Mouse (Mus musculus) splenic B cell, adult 2 months (primary cell): ENCODE data around the gene Sun5.

Experiments
- DNase-seq: peaks from one replicate; pipeline ENCODE4 v3.0.0-alpha.2; 2011; ENCODE audit warnings: low read depth, low spot score
- H3K27me3 ChIP-seq: 2 replicates; pipeline ENCODE4 v1.6.1; 2012; ENCODE audit warnings: mild to moderate bottlenecking, low read length, moderate library complexity, mixed read lengths; ENCODE audit not compliant: control insufficient read depth, poor library complexity, insufficient read depth, severe bottlenecking
- H3K36me3 ChIP-seq: 2 replicates; pipeline ENCODE4 v1.6.1; 2012; ENCODE audit warnings: mild to moderate bottlenecking, low read length, moderate library complexity, mixed read lengths; ENCODE audit not compliant: control insufficient read depth, poor library complexity, insufficient read depth, severe bottlenecking

Sun5 gene

GRCm38 (mm10) chr2:153870984-153871383 is at the start of gene Sun5:
Gene Sun5, minus strand, starts transcription at chr2:153871084.
- no peaks in the 10 kb centered on the region for H3K36me3 ChIP-seq
- no peaks in the 10 kb centered on the region for H3K27me3 ChIP-seq
- no peak for DNase-seq

GRCm38 (mm10) chr2:153917930-153918329 is 47.0 kb upstream of the Sun5 start, which contains the start of gene Bpifb3:
Gene Bpifb3, plus strand, starts transcription at chr2:153918230.
- H3K27me3 ChIP-seq: no peaks in the 10 kb centered on the region
- no peaks in the 10 kb centered on the region for H3K36me3 ChIP-seq
- DNase-seq: no peak

GRCm38 (mm10) chr2:153914151-153914550 is 43.3 kb upstream of the Sun5 start:
- Histone ChIP-seq H3K27me3 (no peaks in the 10 kb centered on the region), H3K36me3 (no peaks in the 10 kb centered on the region)
- DNase-seq: no peak

GRCm38 (mm10) chr2:153906626-153907025 is 35.7 kb upstream of the Sun5 start:
- no peak for DNase-seq
- Histone ChIP-seq H3K27me3 (no peaks in the 10 kb centered on the region), H3K36me3 (no peaks in the 10 kb centered on the region)

- H3K36me3 ChIP-seq: no peaks in the 10 kb centered on the region
These were observed 31.8 kb upstream of the Sun5 start for GRCm38 (mm10) chr2:153902726-153903125.

GRCm38 (mm10) chr2:153900088-153900487 is 29.2 kb upstream of the Sun5 start, which contains the start of gene Bpifb6:
Gene Bpifb6, plus strand, starts transcription at chr2:153900388.
- Histone ChIP-seq H3K27me3 (no peaks in the 10 kb centered on the region), H3K36me3 (no peaks in the 10 kb centered on the region)
- DNase-seq: no peak

More at GRCm38 (mm10) chr2:153902726-153903125, 31.8 kb upstream of the Sun5 start:
- no peaks in the 10 kb centered on the region for H3K27me3 ChIP-seq
- DNase-seq: no peak

- H3K27me3 ChIP-seq: no peaks in the 10 kb centered on the region
- no peaks in the 10 kb centered on the region for H3K36me3 ChIP-seq
- DNase-seq: no peak
These were observed 28.2 kb upstream of the Sun5 start for GRCm38 (mm10) chr2:153899111-153899510.

- DNase-seq: no peak
These were observed 3.9 kb upstream of the Sun5 start, which contains the start of gene Bpifb2 for GRCm38 (mm10) chr2:153874745-153875144. Gene Bpifb2, plus strand, starts transcription at chr2:153875045.

GRCm38 (mm10) chr2:153861960-153862359 is 8.9 kb downstream of the Sun5 start:
- Histone ChIP-seq H3K27me3 (no peaks in the 10 kb centered on the region), H3K36me3 (no peaks in the 10 kb centered on the region)
- DNase-seq: peak; percentile 43

More at GRCm38 (mm10) chr2:153874745-153875144, 3.9 kb upstream of the Sun5 start, which contains the start of gene Bpifb2:
- Histone ChIP-seq H3K27me3 (no peaks in the 10 kb centered on the region), H3K36me3 (no peaks in the 10 kb centered on the region)

- Histone ChIP-seq H3K36me3 (no peaks in the 10 kb centered on the region), H3K27me3 (no peaks in the 10 kb centered on the region)
- DNase-seq: no peak
These were observed 10.2 kb downstream of the Sun5 start for GRCm38 (mm10) chr2:153860715-153861114.

- H3K36me3 ChIP-seq: no peaks in the 10 kb centered on the region
- no peaks in the 10 kb centered on the region for H3K27me3 ChIP-seq
- no peak for DNase-seq
These were observed 10.6 kb downstream of the Sun5 start for GRCm38 (mm10) chr2:153860315-153860714.

GRCm38 (mm10) chr2:153859581-153859980 is 11.3 kb downstream of the Sun5 start:
- H3K36me3 ChIP-seq: no peaks in the 10 kb centered on the region
- no peak for DNase-seq
- H3K27me3 ChIP-seq: no peaks in the 10 kb centered on the region

GRCm38 (mm10) chr2:153853544-153853943 is 17.3 kb downstream of the Sun5 start:
- no peak for DNase-seq
- no peaks in the 10 kb centered on the region for H3K27me3 ChIP-seq
- no peaks in the 10 kb centered on the region for H3K36me3 ChIP-seq

GRCm38 (mm10) chr2:153851030-153851360 is 19.9 kb downstream of the Sun5 start:
- Histone ChIP-seq H3K36me3 (no peaks in the 10 kb centered on the region), H3K27me3 (no peaks in the 10 kb centered on the region)
- peak; percentile 58 for DNase-seq

GRCm38 (mm10) chr2:153850351-153851029 is 20.4 kb downstream of the Sun5 start:
- no peaks in the 10 kb centered on the region for H3K36me3 ChIP-seq
- DNase-seq: peak; percentile 58
- no peaks in the 10 kb centered on the region for H3K27me3 ChIP-seq

GRCm38 (mm10) chr2:153848389-153848788 is 22.5 kb downstream of the Sun5 start:
- no peaks in the 10 kb centered on the region for H3K36me3 ChIP-seq
- no peaks in the 10 kb centered on the region for H3K27me3 ChIP-seq
- no peak for DNase-seq
